Mouse (Mus musculus) left cerebral cortex, postnatal 4 days (tissue): Measurements from ENCODE around the gene Ccr8. TPM values are rescaled to one million over a fixed set of nuclear protein-coding genes. Genes with fewer than 3 reads are reported as not detected.
"Not testable (repeated sequence)": the region's sequence is repeated elsewhere in the genome, so short reads cannot be mapped to it uniquely, and the experiment has no call there.

Experiments
- DNase-seq: peaks from one replicate; pipeline ENCODE4 v3.0.0-alpha.2; 2022
- intact Hi-C: fragments of 180-260 bp; cut with DNase I; formaldehyde crosslinking; loops from one replicate; pipeline ENCODE4 v1.15.1; 2025
- total RNA-seq, 2 experiments: library from RNA; stranded (reverse); gene quantifications; 2 replicates each; pipeline ENCODE4 v1.2.3; 2021

The Ccr8 gene
- total RNA-seq, 2 experiments from 2014 or later = not detected

DNA sequence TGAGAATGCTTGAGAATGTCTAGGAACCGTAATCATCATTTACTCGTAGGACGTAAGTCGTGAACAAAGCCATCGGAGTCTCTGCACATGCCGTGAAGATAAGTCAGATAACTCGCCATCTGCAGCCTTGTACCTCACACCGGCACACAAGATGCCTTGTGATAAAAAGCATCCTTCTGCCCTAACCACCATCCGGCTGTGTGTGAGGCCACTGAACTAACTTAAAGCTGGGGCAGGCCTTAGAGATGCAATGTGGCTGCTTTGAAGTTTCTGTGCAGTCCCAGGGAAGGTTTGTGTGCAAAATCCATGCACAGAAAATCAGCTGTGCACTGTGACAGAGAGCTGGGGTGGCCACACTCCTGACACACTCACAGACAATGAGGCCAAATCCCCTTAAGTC is 7.5 kb upstream of the Ccr8 start:
- intact Hi-C loops = no loop called here
- DNase-seq = no peak

GRCm38 (mm10) chr9:120089125-120089524 is 2.8 kb upstream of the Ccr8 start:
- intact Hi-C loops = no loop called here
- no peak for DNase-seq

- intact Hi-C loops = no loop called here
- no peak for DNase-seq
These were observed 828 bp upstream of the Ccr8 start for GRCm38 (mm10) chr9:120091086-120091485.

- DNase-seq = no peak
- intact Hi-C loops = no loop called here
These were observed 1.8 kb downstream of the Ccr8 start for GRCm38 (mm10) chr9:120093701-120094100.

GRCm38 (mm10) chr9:120095886-120096285 is 4.0 kb downstream of the Ccr8 start:
- no peak for DNase-seq
- intact Hi-C loops = no loop called here

GRCm38 (mm10) chr9:120098682-120099081 is 6.8 kb downstream of the Ccr8 start:
- DNase-seq = peak; percentile 69
- intact Hi-C loops = loop anchor here (2.0 kb wide), 1 partner anchor 72 kb away; no protein-coding TSS in a partner anchor

DNA sequence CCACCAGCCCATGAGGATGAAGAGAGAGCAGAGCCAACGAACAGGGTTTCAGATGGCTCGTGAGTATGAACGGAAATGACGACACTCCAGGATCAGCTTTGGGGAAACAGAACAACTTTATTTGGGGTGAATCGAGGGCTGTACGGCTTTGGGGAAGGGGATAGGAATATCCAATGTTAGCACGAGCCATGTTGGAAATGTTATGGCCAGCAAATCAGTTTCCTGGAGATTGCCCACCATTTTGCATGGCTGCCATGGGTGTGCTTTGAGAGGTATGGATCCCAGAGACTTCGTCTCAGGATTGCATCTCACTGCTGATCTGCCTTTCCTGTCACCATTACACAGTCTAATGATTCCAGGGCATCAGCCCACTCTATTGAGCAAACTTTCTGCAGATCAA is 7.4 kb downstream of the Ccr8 start:
- intact Hi-C loops = loop anchor here (2.0 kb wide), 1 partner anchor 73 kb away; no protein-coding TSS in a partner anchor
- no peak for DNase-seq

- intact Hi-C loops = no loop called here
These were observed 9.3 kb downstream of the Ccr8 start for GRCm38 (mm10) chr9:120101165-120101564.

GRCm38 (mm10) chr9:120108953-120109352 is 17.0 kb downstream of the Ccr8 start:
- DNase-seq, intact Hi-C loops: not testable (repeated sequence)

More at GRCm38 (mm10) chr9:120101165-120101564, 9.3 kb downstream of the Ccr8 start:
- no peak for DNase-seq

DNA sequence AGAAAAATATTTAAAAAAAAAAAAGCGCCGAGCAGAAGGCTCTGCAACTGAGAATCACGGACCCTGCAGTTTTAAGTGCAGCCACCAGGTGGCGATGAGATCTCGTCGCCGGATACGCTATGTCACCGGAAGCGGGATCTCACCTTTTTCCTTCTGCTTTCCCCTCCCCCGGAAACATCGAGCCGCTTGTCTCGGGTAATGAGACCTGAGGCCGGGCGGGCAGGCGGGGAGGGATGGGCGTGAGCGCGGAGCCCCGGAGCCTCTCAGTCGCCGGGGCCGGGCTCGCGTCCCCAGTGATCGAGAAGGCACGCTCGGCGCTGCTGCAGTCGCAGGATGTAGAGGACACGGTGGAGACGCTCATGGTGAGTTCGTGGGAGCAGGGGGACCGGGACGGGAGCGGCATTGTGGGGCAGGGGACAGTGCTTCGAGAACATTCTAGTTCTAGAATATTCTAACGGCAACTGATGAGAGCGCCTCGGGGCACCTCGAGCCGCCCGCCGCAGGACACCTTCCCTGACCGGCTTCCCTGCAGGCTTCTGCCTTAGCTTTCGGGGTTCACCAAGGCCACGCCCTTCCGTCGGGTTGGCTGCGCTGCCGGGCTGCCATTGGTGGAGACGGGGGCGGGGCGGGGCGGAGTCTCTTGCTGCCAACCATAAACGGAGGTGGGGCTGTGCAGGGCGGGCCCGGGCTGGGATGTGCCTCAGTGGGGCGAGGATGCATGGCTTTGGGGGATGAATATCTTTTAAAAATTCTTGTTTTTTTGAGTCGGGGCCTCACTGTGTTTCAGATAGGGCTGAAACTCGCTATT is 18.5 kb downstream of the Ccr8 start, which contains the start of gene Slc25a38:
TSS of gene Slc25a38 (plus strand) at position 164 of the 808 bp plus-strand sequence.
- DNase-seq = peak; percentile 97
- intact Hi-C loops = no loop called here

- intact Hi-C loops = no loop called here
- DNase-seq = no peak
These were observed 19.4 kb downstream of the Ccr8 start for GRCm38 (mm10) chr9:120111156-120111945.

DNA sequence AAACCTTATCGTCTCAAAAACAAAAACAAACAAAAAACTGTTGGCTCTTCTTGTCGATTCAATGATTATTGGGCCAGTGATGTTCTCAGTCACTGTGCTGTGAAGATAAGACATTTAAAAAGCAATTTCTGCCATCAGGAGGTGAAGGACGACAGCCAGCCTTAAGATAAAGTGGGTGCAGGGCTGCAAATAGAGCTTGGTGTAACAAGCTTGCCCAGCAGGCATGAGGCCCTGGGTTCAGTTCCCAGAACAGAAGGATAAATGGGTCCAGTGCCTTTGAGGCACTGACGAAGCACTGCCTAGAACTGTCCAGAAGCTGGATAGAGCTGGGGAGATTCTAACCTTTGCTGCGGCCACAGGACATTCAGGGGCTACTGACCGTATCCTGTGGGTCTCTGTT is 20.6 kb downstream of the Ccr8 start:
- DNase-seq = no peak
- intact Hi-C loops = no loop called here

DNA sequence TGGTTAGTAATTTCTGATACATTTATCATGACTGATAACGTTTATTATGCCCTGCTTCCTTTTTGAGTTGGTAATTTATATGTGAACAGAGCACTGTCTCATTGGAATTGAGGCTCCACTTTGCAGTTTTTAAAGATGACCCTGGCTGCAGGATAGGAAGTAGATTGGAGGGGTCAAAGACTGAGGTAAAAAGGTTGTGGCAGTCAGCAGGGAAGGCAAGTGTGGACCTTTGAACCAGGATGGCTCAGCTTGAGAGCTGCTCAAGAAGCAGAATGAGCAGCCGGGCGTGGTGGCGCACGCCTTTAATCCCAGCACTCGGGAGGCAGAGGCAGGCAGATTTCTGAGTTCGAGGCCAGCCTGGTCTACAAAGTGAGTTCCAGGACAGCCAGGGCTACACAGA is 21.5 kb downstream of the Ccr8 start:
- DNase-seq = no peak
- intact Hi-C loops = no loop called here

GRCm38 (mm10) chr9:120114051-120114788 is 22.3 kb downstream of the Ccr8 start:
- intact Hi-C loops = no loop called here

DNA sequence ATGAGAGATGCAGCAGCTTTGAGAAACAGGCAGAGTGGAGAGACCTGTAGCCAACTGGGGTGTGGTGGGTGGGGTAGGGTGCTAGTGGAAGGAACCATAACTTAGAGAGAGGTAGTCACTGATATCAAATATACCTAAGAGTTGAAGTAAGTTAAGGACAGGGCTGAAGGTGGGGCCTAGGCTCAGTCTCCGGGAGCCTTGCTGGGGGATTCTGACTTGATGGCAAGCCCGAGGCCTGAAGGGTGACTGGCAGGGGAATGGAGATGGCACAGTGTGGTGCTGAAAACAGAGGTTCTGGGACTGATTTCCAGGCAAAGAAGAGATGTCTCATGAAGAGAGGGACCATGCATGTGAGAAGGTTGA is 22.9 kb downstream of the Ccr8 start:
- no peak for DNase-seq
- intact Hi-C loops = no loop called here

More at GRCm38 (mm10) chr9:120114051-120114788, 22.3 kb downstream of the Ccr8 start:
- DNase-seq = no peak

GRCm38 (mm10) chr9:120115580-120115979 is 23.7 kb downstream of the Ccr8 start:
- intact Hi-C loops = no loop called here
- DNase-seq = no peak

- intact Hi-C loops = no loop called here
- no peak for DNase-seq
These were observed 24.3 kb downstream of the Ccr8 start for GRCm38 (mm10) chr9:120116184-120116624.

DNA sequence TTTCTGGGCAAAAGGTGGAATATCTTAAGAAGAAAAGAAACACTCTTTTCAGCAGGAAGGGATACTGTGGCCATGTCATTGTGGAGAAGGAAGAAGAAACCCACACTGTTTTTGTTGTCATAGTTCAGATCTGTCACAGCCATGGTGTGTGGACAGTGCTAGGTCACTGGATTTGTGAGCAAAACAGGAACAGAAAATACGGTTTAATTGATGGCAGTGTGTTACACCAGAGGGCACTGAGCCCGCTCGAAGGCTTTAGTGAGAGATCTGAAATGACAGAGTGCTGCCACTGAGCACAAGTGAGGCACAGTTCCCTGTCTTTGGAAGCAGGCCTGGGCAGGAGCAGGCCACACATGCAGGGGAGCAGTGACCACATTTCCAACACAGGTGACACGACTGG is 26.3 kb downstream of the Ccr8 start:
- intact Hi-C loops = no loop called here
- DNase-seq = no peak

GRCm38 (mm10) chr9:120120503-120120902 is 28.6 kb downstream of the Ccr8 start:
- no peak for DNase-seq
- intact Hi-C loops = no loop called here

- no peak for DNase-seq
- intact Hi-C loops = no loop called here
These were observed 35.0 kb downstream of the Ccr8 start for GRCm38 (mm10) chr9:120126868-120127267.
